ENCODE assay signal across 10 mouse cellular contexts in the genomic region with DNA sequence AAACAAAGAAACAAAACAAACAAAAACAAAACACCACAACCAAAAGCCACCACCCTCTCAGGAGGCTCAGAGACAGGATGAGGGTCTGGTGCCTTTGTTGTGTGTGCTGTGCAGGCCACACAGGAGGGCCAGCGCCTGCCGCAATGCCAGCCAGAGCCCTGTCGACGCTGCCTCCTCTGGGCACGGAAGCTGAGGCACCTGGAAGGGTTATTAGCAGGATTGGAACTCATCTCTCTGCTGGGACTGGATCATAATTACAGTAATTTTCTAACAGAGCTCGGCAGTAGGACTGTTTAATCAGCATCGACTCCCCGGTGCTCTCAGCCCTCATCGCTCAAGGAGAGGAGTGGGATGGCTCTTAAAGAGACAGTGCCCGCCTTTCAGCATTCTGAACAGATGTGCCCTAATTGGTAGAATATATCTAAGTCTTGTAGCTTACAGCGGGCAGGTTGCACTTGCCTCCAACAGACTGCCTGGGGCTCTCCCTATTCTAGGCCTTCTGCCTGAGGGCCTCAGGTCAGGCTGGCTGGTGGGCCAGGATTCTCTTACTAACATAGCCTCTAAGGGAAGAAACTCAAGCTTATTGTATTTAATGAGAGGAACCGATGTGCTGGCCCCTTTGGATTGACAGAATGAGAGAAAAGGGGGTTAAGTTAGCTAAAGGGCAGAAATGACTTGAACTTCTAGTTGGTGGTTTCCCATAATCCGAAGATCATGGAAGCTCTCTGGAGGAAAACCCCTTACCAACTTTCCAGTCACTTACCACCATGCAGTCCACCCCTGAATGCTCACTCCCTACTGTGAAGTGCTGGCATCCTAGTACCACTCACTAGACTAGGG. TPM values are rescaled to one million over a fixed set of nuclear protein-coding genes. Genes with fewer than 3 reads are reported as not detected.
DNase-seq lines count a peak whose midpoint lies in the region; ATAC-seq and TF ChIP-seq lines count a peak whose summit lies in the region.
"Had no signal": no experiment of that assay in that cellular context is flagged by ENCODE, and none has a peak within 500 bp of the region (broad histone marks: within the 10 kb centered on the region; RNA-seq: fewer than 3 reads in every experiment).

No protein-coding gene starts in this region.

- no peak overlapping the region for H3K4me3 ChIP-seq in kidney, postnatal 0 days (replicated peaks; ENCODE audit: low read depth, low read length)
- peak overlapping the region; percentile 10; the same call in 1 of the 2 replicates for H3K4me3 ChIP-seq in embryonic facial prominence, embryonic 13.5 days
- H3K4me3 ChIP-seq in hindbrain, embryonic 14.5 days (replicated peaks; ENCODE audit: low read length), result no peak overlapping the region
- H3K4me3 ChIP-seq in myocyte, result no peak overlapping the region
- H3K4me3 ChIP-seq: limb, embryonic 13.5 days had no signal

- TF ChIP-seq CTCF in kidney, postnatal 0 days (IDR thresholded peaks at IDR 0.05; ENCODE audit: low read depth), result no peak

- 0 out of 2 replicates have a peak, but pooled peaks cover 8% of the 10 kb centered on the region for H3K36me3 ChIP-seq in kidney, postnatal 0 days (ENCODE audit: insufficient read depth, low read length)
- peaks cover 26% of the 10 kb centered on the region for H3K36me3 ChIP-seq in embryonic facial prominence, embryonic 13.5 days
- peaks cover 22% of the 10 kb centered on the region for H3K36me3 ChIP-seq in hindbrain, embryonic 14.5 days (replicated peaks; ENCODE audit: control insufficient read depth, insufficient read depth)
- peaks cover 13% of the 10 kb centered on the region for H3K36me3 ChIP-seq in myocyte (ENCODE audit: control insufficient read depth, insufficient read depth)

- H3K27me3 ChIP-seq in kidney, postnatal 0 days (ENCODE audit: insufficient read depth, low read length), result no peaks in the 10 kb centered on the region
- no peaks in the 10 kb centered on the region for H3K27me3 ChIP-seq in embryonic facial prominence, embryonic 13.5 days
- no peaks in the 10 kb centered on the region for H3K27me3 ChIP-seq in hindbrain, embryonic 14.5 days (ENCODE audit: control insufficient read depth, insufficient read depth, low read length)
- no peaks in the 10 kb centered on the region for H3K27me3 ChIP-seq in myocyte (ENCODE audit: control insufficient read depth, insufficient read depth, insufficient read length)
- H3K27me3 ChIP-seq: limb, embryonic 13.5 days had no signal

- no peak for ATAC-seq in kidney, postnatal 0 days (replicated peaks; ENCODE audit: low FRiP score, low read depth)
- no peak for ATAC-seq in embryonic facial prominence, embryonic 13.5 days (ENCODE audit: insufficient number of reproducible peaks, insufficient read depth, low FRiP score, low TSS enrichment, low read depth)
- peak; percentile 37; the same call in 1 of the 2 replicates for ATAC-seq in hindbrain, embryonic 14.5 days (ENCODE audit: low FRiP score)
- ATAC-seq in megakaryocyte-erythroid progenitor cell, adult 5-6 weeks (replicated peaks; ENCODE audit: low FRiP score, low TSS enrichment, poor library complexity, severe bottlenecking), result no peak

- H3K9ac ChIP-seq in kidney, postnatal 0 days (ENCODE audit: low read depth, low read length), result no peak overlapping the region
- H3K9ac ChIP-seq in embryonic facial prominence, embryonic 13.5 days, result peak overlapping the region; percentile 58; the same call in 1 of the 2 replicates
- peak overlapping the region; percentile 47 for H3K9ac ChIP-seq in hindbrain, embryonic 14.5 days

- H3K9me3 ChIP-seq in kidney, postnatal 0 days (replicated peaks; ENCODE audit: low read length), result no peaks in the 10 kb centered on the region
- no peaks in the 10 kb centered on the region for H3K9me3 ChIP-seq in embryonic facial prominence, embryonic 13.5 days
- H3K9me3 ChIP-seq in hindbrain, embryonic 14.5 days (ENCODE audit: control insufficient read depth, low read length), result no peaks in the 10 kb centered on the region
- H3K9me3 ChIP-seq: G1E; limb, embryonic 13.5 days had no signal

- 60% methylated on average over 13 of the region's 13 CpGs for WGBS in kidney, postnatal 0 days
- 32% methylated on average over 13 of the region's 13 CpGs for WGBS in embryonic facial prominence, embryonic 13.5 days
- WGBS in hindbrain, embryonic 14.5 days, result 20% methylated on average over 13 of the region's 13 CpGs

- H3K4me2 ChIP-seq in kidney, postnatal 0 days (ENCODE audit: low read length), result no peak overlapping the region
- peak overlapping the region; percentile 44 for H3K4me2 ChIP-seq in embryonic facial prominence, embryonic 13.5 days
- H3K4me2 ChIP-seq in hindbrain, embryonic 14.5 days (replicated peaks), result peak overlapping the region; percentile 11; the same call in 1 of the 2 replicates
- no peak overlapping the region for H3K4me2 ChIP-seq in myocyte (ENCODE audit: low read depth)
- H3K4me2 ChIP-seq: limb, embryonic 13.5 days had no signal

- DNase-seq in kidney, postnatal 0 days (ENCODE audit: low spot score), result no peak
- DNase-seq in kidney, postnatal 14 days, result no peak
- DNase-seq in hindbrain, embryonic 14.5 days (ENCODE audit: low spot score), result peak; percentile 59
- no peak for DNase-seq in thymus, postnatal 4 days
- no peak for DNase-seq in right cerebral cortex, postnatal 36 days (ENCODE audit: low spot score in 2 of 2)

- no peak overlapping the region for H3ac ChIP-seq in myocyte (ENCODE audit: control insufficient read depth, insufficient read length)

- TF ChIP-seq POLR2A in myocyte (IDR thresholded peaks at IDR 0.05; ENCODE audit: insufficient read length, low read depth), result no peak

- no peaks in the 10 kb centered on the region for H3K79me2 ChIP-seq in myocyte (ENCODE audit: control insufficient read depth, insufficient read depth)

- no peaks in the 10 kb centered on the region; the same call in 1 of the 2 replicates for H3K4me1 ChIP-seq in kidney, postnatal 0 days (replicated peaks; ENCODE audit: insufficient read depth, low read length)
- H3K4me1 ChIP-seq in embryonic facial prominence, embryonic 13.5 days, result peaks cover 36% of the 10 kb centered on the region
- H3K4me1 ChIP-seq in hindbrain, embryonic 14.5 days (replicated peaks; ENCODE audit: control insufficient read depth, insufficient read depth, low read length), result peaks cover 49% of the 10 kb centered on the region

- H3K27ac ChIP-seq in kidney, postnatal 0 days, result peak overlapping the region; percentile 42; the same call in 1 of the 2 replicates
- no peak overlapping the region for H3K27ac ChIP-seq in embryonic facial prominence, embryonic 13.5 days
- peak overlapping the region; percentile 84 for H3K27ac ChIP-seq in hindbrain, embryonic 14.5 days
- H3K27ac ChIP-seq: limb, embryonic 13.5 days had no signal

TF ChIP-seq in myocyte, 11 proteins besides CTCF, POLR2A, EP300 and RAD21:
- TF ChIP-seq SRF (IDR thresholded peaks at IDR 0.05; ENCODE audit: control insufficient read depth, insufficient read length, low read depth), result no peak
- TF ChIP-seq TCF3 (IDR thresholded peaks at IDR 0.05; ENCODE audit: insufficient read length, low read depth), result no peak
- no peak for TF ChIP-seq TCF12 (IDR thresholded peaks at IDR 0.05; ENCODE audit: insufficient read depth, poor library complexity, severe bottlenecking)
- no peak for TF ChIP-seq MYOD1 (IDR thresholded peaks at IDR 0.05; ENCODE audit: control insufficient read depth in 1 of 3, insufficient read length in 2 of 3, low read depth in 2 of 3)
- TF ChIP-seq CEBPB (IDR thresholded peaks at IDR 0.05; ENCODE audit: insufficient read depth, poor library complexity, severe bottlenecking), result no peak
- TF ChIP-seq USF1 (IDR thresholded peaks at IDR 0.05; ENCODE audit: low read depth), result no peak
- TF ChIP-seq POLR2AphosphoS2 (IDR thresholded peaks at IDR 0.05; ENCODE audit: insufficient read length, low read depth), result peak; percentile 28
- no peak for TF ChIP-seq REST (IDR thresholded peaks at IDR 0.05; ENCODE audit: insufficient read depth, insufficient read length)
- no peak for TF ChIP-seq MAX (IDR thresholded peaks at IDR 0.05; ENCODE audit: low read depth)

RNA-seq across cellular contexts. Expression of a gene that starts 12.6 kb away (rescaled TPM):
- polyA plus RNA-seq in kidney, postnatal 0 days (2015; fragmentation: Nextera tagmentation; extraction: Ambion mirVana), result 17.6 and 19.8 TPM in 2 replicates
- 23.5 TPM in 2 replicates for polyA plus RNA-seq in embryonic facial prominence, embryonic 13.5 days (2015; fragmentation: Nextera tagmentation; extraction: Ambion mirVana)
- polyA plus RNA-seq in hindbrain, embryonic 14.5 days (2014; fragmentation: Nextera tagmentation; extraction: Ambion mirVana), result 37.9 and 42.5 TPM in 2 replicates
- polyA plus RNA-seq in myocyte (2012; fragmentation: generic; extraction: Trizol), result 18.4 TPM
- total RNA-seq in megakaryocyte-erythroid progenitor cell, adult 5-6 weeks (2014; fragmentation: Nextera tagmentation), result 13.4 and 26.0 TPM in 2 replicates
- 7.4 and 9.7 TPM in 2 replicates for total RNA-seq in megakaryocyte-erythroid progenitor cell, adult 5-6 weeks (2017)

RNA-seq across cellular contexts. Expression of a gene that starts 24.2 kb away (rescaled TPM):
- polyA plus RNA-seq in kidney, postnatal 0 days (2015; fragmentation: Nextera tagmentation; extraction: Ambion mirVana), result 101 and 106 TPM in 2 replicates
- 164 and 170 TPM in 2 replicates for polyA plus RNA-seq in embryonic facial prominence, embryonic 13.5 days (2015; fragmentation: Nextera tagmentation; extraction: Ambion mirVana)
- polyA plus RNA-seq in hindbrain, embryonic 14.5 days (2014; fragmentation: Nextera tagmentation; extraction: Ambion mirVana), result 52.5 and 57.7 TPM in 2 replicates
- polyA plus RNA-seq in myocyte (2012; fragmentation: generic; extraction: Trizol), result 34.6 TPM
- total RNA-seq in megakaryocyte-erythroid progenitor cell, adult 5-6 weeks (2014; fragmentation: Nextera tagmentation), result 91.7 and 97.1 TPM in 2 replicates
- 120 and 130 TPM in 2 replicates for total RNA-seq in megakaryocyte-erythroid progenitor cell, adult 5-6 weeks (2017)

Comparison
In these comparisons a context has a peak if more than half of its experiments do, and no peak if none do; other contexts are left out.
1. H3K4me2 ChIP-seq: peak in embryonic facial prominence, embryonic 13.5 days (single experiment) and hindbrain, embryonic 14.5 days (single experiment); none in kidney, postnatal 0 days (single experiment) and myocyte (single experiment).